Mouse (Mus musculus) T-helper 1 cell (primary cell): ENCODE results near the gene Upf2.

ENCODE experiments used
- in situ Hi-C: fragments of 300-600 bp; cut with MboI, MseI; formaldehyde crosslinking; loops from one replicate; pipeline ENCODE4 v1.15.1; 2025; ENCODE audit warnings: high pct_unique_total_duplicates

The Upf2 gene

DNA sequence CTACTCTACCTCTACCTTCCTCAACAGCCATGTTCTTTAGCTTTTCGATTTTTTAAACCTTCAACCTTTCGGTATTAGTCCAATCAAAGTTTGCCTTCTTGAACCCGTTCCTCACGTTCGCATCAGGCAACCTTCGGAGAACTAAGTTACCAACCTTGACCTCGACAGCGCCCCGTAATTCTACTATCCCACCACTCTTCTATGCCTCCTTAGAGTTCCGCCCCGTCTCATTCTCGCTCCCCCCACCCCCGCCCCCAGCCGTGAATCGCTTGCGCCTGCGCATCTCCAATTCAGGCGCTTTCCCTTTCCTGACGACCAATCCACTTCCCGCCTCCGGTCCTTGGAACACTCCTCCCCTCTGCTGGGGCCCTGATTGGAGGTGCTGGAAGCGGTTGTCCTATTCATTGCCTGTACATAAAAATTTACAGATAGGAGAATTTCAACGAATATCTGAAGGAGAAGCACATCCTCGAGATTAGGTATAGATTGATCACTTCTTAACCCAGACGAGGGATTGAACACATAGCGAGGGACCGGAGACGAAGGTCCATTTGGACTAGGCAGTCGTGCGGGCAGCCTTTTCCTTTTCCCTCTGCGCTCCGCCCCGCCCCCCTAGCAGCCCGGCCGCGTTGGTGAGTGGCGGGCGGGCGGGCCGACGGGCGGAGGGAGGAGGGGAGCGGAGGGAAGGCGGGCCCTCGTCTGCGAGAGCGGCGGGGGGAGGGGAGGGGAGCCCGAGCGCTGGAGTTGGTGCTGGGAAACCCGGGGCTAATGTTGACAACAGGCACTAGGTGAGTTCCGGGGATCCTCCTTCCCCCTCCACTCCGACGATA is at the start of gene Upf2:
Gene Upf2 (plus strand): TSS at position 704 of the 830 bp plus-strand sequence.
- in situ Hi-C loops = no loop called here

DNA sequence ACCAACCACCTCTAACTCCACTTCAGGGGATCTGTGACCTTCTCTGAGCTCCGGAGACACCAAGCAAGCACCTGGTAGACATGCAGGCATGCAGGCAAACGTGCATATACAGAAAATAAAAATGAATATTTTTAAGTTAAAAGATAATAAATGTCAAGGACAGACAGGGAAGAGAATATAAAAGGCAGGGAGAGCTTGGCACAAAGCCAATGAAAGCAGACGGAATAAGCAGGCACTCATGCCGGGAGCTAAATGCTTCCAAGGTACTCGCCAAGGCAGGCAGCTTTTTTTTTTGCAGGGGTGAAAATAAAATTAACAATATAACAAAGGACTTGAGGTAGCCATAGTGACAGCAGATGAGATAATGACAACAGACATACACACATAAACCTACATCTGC is 45.2 kb upstream of the Upf2 start:
- in situ Hi-C loops = no loop called here

DNA sequence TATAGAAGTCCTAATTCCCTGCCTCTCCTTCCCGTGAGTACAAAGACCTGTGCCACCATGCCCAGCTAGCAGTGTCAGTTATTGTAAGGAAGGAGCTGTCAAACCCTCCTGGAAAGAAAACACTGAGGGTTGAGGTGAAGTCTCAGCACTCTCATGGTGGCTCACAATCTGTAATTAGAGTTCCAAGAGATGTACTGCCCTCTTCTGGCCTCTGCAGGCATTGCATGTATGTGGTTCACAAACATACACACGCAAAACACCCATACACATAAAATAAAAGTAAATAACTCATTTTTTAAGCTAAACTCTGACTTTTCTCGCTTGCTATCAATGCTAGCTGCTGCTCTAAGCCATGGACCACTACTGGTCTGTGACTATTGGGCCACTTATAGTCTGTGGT is 44.6 kb upstream of the Upf2 start:
- in situ Hi-C loops = no loop called here

GRCm38 (mm10) chr2:5911282-5911965 is 39.8 kb upstream of the Upf2 start:
- in situ Hi-C loops = no loop called here

DNA sequence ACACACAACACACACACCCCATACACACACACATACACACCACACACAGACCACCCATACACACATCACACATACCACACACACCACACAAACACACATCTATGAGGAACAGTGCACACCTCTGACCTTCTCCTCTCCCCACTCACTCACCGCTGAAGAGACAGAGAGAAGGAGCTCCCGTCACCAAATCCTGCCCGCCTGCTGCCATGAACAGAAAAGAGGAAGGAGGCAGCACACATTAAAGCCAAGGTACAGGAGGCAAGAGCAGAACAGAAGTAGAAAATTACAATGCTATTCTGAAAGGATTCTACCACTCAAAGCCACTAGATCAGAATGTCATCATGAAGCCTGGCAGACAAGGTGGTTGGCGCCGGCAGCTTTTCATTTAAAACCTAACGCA is 28.4 kb upstream of the Upf2 start:
- in situ Hi-C loops = no loop called here

- in situ Hi-C loops = no loop called here
Measured at GRCm38 (mm10) chr2:5923786-5924185, 27.5 kb upstream of the Upf2 start.

DNA sequence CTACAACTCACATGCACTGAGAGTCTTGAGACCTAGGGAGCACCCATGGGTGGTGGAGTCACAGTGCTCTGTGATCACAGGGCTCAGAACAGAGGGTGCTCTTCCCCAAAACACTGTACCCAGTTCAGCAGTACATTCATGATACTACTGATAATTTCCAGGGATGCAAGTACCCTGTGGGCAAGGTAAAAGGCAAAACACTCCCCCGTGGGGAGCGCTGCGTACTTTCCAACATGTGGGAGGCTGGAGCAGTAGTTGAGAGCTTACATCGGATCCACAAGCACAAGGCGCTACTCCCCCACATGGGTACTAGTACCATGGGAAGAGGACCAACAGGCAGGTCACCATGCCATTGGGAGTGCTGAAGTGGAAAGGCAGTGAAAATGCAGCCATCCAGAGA is 23.8 kb upstream of the Upf2 start:
- in situ Hi-C loops = no loop called here

DNA sequence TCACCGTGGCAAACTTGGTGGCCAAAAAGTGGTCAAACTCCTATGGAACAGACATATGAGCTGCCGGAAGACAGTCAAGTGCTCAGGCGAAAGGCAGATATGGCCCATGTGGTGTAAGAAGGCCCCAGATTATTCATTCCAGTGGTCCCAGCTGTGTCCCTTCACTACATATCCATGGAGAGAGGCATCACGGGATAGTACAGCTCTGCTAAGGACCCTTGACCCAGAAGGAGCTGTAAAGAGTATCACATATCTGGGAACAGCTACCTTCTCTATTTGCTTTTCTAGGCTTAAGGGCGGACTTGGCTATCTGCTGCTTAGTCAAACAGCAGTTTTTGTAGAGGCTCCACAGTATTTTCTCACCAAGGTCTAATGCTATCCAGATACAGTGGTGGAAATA is 21.5 kb upstream of the Upf2 start:
- in situ Hi-C loops = no loop called here

- in situ Hi-C loops = no loop called here
Measured at GRCm38 (mm10) chr2:5930291-5931054, 20.8 kb upstream of the Upf2 start.

DNA sequence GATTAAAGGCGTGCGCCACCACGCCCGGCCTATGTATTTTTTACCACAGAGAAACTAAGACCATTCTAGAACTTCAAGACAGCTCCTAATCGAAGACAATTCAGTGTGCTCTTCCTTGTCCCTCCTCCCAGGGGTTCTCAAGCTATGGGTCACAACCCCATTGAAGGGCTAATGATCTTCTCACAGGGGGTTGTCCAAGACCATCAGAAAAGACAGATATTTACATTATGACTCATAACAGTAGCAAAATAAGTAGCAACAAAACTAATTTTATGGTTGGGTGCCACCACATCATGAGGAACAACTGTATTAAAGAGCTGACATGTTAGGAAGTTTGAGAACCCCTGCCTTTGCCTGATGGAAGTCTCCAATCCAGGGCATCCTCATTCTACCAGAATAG is 19.3 kb upstream of the Upf2 start:
- in situ Hi-C loops = no loop called here

DNA sequence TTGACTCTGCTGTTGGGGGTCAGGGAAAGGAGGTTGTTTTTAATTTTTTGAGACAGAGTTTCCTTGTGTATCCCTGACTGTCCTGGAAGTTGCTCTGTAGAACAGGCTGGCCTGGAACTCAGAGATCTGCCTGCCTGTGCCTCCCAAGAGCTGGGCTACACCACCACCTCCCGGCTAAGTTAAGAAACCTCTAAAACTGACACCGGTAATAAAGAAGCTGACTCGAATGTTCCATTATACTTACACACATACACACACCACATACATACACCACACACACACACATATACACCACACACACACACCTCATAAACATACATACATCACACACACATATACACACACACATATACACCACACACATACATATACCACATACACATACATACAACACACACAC is 16.3 kb upstream of the Upf2 start:
- in situ Hi-C loops = no loop called here

GRCm38 (mm10) chr2:5936068-5936467 is 15.2 kb upstream of the Upf2 start:
- in situ Hi-C loops = no loop called here

DNA sequence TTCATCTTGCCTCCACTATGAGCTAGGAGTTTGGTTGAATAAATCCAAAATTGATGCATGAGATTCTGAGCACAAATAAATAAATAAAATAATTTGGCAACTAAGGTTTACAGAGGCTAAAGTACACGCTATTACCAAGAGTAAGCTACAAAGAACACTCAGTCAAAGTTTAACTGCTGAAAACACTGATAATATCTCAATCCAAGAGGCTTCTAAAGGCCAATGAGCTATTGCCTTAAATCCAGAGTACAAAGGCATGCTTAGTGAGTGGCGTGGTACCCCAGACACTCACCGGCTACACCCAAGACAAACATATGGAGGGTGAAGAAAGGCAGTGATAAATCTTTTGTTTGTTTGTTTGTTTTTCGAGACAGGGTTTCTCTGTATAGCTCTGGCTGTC is 14.7 kb upstream of the Upf2 start:
- in situ Hi-C loops = no loop called here

- in situ Hi-C loops = no loop called here
Measured at GRCm38 (mm10) chr2:5939319-5939718, 11.9 kb upstream of the Upf2 start.

DNA sequence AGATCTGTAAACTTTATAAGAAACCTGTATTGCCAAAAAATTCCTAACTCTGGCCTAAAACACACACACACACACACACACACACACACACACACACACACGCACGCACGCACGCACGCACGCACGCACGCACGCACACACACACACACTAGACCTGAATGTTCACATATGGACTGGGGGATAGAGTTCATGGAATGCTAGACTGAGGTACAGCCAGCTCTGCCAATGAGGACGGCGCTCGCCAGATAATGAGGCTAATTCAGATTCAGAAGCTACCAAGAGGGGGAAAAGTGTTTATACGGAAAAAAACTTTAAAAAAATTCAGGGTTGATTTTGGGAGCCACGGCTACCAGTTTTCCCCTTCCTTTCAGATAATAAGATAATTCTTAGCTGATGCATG is 11.4 kb upstream of the Upf2 start:
- in situ Hi-C loops = no loop called here

- in situ Hi-C loops = no loop called here
Measured at GRCm38 (mm10) chr2:5940936-5941335, 10.3 kb upstream of the Upf2 start.

DNA sequence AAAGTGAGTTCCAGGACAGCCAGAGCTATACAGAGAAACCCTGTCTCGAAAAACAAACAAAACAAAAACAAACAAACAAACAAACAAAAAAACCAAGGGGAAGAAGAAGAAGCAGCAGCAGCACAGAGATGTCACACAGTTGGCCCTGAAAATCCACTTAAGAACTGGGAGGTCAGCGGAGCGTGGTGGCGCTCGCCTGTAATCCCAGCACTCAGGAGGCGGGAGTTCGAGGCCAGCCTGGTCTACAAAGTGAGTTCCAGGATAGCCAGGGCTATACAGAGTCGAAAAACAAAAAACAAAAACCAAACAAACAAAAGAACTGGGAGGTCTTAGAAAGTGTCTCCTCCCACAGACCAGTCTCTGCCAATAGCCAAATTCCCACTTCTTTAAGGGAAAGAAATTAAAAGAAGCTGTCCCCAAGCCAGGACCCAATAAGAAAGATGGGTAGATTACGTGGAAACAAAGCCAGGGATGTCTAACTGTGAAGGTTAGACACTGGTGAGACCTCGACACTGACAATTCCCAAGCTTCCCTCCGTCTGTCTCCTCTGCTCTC is 9.3 kb upstream of the Upf2 start:
- in situ Hi-C loops = no loop called here

DNA sequence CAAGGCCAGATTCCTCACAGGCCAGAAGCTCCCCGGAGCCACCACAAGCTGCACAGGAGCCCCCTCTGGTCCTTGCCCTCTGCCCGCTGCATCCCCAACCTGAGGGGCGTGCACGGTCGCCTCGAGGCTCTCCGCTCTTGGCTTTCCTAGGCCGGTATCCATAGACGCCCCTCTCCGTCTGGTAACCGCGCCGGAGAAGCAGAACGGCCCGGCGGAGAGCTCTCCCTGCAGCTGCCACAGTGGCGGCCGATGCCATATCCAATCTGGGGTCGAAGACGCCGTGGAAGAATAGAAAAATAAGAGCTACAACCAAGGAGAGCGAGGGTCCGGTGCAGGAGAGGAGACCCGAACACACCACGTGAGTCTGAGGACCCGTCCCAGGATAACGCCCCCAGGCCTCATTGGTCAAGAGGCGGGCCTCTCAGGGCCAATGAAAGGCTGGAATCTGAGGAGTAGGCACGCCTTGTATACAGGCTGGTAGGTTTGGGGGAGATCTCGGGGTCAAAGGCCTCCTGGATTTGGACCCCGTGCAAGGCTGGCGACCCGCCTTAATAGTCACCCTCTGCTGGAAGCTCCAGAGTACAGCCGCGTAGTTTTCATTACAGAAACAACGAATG is 8.7 kb upstream of the Upf2 start, which contains the start of gene Dhtkd1:
Gene Dhtkd1 (minus strand): TSS at position 377 of the 617 bp plus-strand sequence.
- in situ Hi-C loops = no loop called here

DNA sequence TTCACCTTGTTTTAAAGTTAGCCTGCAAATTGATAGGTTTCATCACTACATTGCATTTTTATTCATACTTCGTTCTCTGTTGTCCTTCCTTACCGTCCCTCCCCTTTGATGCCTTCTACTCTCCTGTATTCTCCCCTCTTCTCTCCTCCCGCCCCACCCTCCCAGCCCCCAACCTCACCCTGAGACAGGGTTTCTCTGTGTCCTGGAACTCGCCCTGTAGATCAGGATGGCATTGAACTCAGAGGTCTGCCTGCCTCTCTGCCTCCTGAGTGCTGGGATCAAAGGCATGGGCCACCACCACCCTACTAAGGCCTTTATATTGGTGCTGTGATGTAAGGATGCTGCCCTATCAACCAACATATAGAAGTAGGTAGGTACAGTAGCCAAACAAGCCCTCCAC is 8.2 kb upstream of the Upf2 start:
- in situ Hi-C loops = no loop called here

DNA sequence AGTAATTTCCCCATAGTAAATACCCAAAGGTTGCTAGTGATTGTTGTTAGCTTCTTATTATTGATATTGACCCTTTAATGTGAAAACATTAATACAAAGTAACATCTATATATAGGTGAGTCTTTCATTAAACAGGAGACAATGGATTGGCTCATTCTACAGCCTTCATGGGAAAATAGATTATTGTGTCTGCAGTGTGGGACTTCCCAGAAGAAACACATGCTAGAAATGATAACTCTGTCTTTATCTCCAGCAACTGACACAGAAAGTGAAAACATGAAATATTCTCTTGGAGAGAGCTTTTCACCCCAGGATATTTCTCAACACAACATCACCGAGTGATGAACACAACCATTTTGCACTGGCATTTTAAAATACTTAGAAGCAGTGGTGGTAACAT is 5.6 kb upstream of the Upf2 start:
- in situ Hi-C loops = no loop called here

DNA sequence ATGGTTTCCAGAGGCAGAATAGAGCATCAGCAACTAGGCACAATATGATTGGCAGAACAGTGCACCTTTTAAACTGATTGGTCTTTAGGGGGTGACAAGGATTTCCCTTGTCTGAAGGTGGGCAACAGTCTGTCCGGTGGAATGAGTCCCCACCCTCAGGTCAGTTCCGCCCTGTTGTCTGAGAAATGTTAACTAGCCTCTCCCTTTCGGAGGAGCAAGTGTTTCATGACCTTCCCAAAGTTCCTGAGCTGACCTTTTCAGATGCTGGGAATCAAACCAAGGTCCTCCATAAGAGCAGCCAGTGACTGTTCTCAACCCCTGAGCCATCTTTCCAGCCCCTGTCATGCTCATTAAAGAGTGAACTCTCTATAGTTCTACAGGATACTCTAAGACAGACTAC is 4.4 kb upstream of the Upf2 start:
- in situ Hi-C loops = no loop called here

GRCm38 (mm10) chr2:5948964-5949363 is 2.3 kb upstream of the Upf2 start:
- in situ Hi-C loops = no loop called here
